Mouse (Mus musculus) erythroid progenitor cell, adult 5-6 weeks (primary cell): Measurements from ENCODE around the gene Dlec1. TPM values are rescaled to one million over a fixed set of nuclear protein-coding genes. Genes with fewer than 3 reads are reported as not detected.

ENCODE experiments used
- ATAC-seq: replicated peaks from 2 replicates; pipeline ENCODE4 v1.8.0; 2016; ENCODE audit warnings: moderate number of reproducible peaks, mild to moderate bottlenecking, moderate TSS enrichment, inconsistent platforms; ENCODE audit not compliant: poor library complexity, low FRiP score, severe bottlenecking
- total RNA-seq, 2 experiments: library from RNA; stranded (forward) in 1 of 2; stranded (reverse) in 1 of 2; fragments of 150-400 nt in 1 of 2; fragments of 186-747, 209-891 nt in 1 of 2; gene quantifications; 2 replicates each; pipeline versions ENCODE4 v1.2.3 to v1.2.4; 2015 to 2017; ENCODE audit warnings: low replicate concordance in 2 of 2

The Dlec1 gene
- total RNA-seq, 2 experiments from 2014 or later = not detected

DNA sequence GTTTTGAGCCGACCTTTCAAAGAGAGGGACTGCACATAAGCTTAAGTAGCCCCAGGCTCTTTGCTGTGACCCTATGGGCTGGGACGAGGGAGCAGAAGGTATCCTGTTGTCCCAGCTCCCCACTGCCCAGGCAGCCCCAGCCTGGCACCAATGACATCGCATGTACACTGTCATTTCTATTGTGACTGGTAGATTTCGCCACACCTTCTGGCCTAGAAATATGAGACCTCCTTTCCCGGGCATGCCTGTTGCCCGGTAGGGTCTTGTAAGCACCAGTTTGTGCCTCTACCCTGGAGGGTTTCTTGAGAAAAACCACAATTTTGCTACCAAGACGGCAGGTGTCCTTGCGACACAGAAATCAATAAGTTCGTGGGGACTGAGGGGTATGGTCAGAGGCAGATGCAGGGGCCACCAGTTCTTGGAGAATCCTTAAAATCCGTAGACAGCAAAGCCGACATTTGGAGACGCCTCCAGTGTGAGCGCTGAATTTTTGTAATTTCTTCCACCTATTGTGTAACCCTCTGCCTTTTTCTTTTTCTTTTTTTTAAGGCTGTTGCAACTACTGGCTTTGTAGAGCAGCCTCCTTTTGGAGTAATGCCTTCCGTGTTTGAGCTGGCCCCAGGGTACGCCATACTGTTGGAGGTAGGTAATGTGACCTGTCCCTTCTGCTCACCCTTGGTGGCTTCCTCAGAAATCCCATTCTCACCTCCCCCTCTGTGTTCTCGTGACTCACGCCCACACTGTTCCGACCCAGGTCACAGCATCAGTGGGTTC is 20.5 kb downstream of the Dlec1 start:
- no peak for ATAC-seq

DNA sequence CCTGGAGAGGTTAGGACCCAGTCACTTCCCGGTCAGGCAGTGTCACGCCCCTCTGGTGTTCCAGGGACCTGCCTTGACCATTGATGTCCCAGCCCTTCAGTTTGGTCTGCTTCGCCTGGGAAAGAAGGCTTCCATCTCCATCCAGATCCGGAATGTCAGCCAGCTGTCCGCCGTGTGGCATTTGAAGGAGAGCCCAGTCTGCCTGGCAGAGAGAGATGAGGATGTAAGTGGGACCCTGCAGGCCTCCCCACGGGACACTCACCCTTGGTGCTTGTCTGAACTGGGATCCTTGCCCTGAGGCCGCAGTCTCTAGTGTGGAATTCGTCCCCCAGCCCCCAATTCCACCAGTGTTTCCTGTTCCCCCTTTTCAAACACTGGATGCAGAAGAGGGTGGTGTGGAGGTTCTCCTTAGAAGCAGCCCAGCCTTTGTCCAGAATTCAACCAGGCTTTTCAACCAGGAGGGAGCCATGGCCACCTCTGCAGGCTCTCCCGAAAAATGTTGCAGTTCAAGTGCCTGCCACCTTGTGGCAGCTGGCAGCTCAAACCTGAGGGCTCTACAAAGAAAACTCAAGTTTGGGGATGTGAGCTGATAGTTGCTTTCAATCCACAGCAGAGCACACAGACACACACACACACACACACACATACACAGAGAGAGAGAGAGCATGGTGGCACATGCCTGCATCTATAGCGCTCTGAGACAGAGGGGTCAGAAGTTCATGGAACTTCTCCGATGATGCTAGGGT is 26.3 kb downstream of the Dlec1 start:
- ATAC-seq = no peak

DNA sequence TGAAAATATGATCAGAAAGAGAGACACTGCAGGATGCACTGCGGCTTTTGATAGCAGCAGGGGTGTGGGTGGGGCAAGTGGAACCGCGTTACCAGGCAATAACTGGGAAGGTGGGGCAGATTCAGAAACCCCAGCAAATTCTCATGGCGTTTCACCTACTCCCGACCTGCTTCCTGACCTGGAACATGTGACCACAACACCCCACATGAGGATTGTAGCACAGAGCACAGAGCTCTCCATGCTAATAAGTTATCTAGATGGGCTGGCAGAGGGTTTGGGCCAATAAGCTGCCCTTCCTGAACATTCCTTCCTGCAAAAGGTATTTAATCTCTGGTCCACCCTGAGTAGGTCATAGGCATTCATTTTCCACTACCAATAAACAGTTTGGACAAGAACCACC is 28.4 kb downstream of the Dlec1 start:
- ATAC-seq = no peak

DNA sequence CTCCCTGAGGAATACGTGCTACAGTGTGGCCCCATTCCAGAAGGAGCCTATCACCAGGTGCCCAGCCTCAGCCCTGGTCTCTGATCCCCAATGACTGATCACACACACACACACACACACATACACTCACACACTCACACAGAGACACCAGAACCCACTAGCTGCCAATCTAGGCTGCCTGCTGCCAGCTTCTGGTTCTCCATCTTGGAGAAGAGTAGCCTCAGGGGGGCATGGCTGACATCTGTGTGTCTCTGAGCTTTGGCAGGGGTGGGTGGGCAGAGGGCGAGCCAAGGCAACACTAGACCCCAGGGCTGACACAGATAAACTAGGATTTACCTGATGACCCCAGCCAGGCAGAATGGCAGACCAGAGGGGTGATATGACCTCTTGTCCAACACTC is 36.6 kb downstream of the Dlec1 start:
- ATAC-seq = no peak

DNA sequence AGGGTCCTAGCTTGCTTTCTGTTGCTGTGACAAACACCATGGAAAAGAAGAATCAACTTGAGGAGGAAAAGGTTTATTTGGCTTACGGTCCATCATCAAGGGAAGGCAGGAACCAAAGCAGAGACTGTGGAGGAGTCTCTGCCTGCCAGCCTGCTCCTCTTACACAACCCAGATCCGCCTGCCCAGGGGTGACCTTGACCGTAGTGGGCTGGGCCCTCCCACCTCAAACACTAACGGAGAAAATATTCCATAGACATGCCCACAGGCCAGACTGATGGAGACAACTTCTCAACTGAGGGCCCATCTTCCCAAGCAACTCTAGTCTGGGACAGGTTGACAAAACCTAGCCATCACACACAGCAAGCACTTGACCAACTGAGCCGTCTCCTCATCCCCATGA is 39.8 kb downstream of the Dlec1 start:
- no peak for ATAC-seq

DNA sequence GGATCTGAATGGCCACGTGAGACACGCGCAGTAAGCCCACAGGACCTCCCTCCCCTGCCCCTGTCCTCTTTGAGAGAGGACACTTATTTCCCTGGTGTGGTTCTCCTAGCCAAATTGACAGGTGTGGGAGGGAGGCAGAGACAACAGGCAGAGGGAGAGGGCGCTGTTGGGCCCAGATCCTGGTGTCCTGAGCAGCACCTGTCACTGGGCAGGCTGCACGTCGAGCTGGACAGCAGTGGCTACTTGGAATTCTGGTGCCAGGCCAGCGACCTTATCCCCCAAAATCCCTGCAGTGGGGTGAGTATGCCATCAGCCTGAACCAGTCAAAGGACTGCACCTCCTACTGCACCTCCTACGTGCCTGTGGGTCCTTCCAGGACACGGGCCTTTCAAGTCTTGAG is 41.1 kb downstream of the Dlec1 start:
- no peak for ATAC-seq

DNA sequence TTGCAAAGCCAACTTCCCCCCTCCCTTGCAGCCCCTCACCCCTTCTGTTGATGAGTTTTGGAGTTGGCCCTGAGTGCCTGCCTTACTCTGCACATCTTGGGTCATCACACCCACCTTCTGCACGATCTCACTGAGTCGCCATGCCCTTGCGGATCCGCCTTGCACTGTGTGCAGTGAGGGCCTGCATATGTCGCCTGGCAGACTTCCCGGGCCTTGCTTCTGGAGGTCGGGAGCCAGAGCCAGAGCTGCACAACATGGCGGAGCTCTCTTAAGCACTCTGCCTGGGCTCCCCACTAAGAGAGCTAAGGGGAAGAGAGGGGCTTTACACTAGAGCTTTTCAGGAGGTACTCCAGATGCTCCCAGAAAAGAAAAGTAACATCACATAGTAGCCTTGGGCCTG is 42.4 kb downstream of the Dlec1 start:
- ATAC-seq = no peak

DNA sequence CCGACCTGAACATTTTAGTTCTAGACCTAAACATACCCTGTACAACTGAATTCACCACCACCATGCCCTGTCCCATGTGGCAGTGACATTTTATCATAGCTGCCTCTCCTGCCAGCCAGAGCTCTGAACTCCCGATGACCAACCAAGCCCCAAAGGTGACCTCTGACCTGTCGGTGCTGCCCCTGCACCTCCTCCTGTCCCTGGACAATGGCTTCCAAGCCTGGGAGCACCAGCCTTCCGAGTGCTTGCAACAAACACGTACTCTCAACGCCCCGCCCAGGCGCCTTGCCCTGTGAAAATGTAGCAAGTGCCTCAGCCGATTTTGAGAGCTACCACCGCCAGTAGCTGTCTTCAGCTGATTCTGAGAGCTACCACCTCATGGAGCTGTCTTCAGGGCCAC is 42.9 kb downstream of the Dlec1 start:
- no peak for ATAC-seq

DNA sequence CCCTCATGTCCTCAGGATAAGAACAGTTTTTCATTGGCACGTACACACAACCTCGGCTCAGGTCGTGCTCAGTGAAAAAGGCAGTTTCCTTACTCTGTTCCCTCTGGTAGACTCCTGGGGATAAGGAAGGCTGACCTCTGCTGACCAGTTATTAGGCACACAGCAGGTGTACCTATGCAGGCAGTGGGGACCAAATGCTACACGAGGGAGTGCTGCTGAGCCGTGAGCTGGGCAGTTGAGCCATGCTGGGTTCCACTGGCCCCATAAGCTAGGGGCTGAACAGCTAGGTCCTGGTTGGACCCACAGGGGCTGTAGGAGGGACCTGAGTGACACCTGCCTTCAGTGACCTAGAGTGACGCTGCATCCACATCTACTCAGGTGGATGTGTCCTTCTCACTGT is 43.4 kb downstream of the Dlec1 start:
- ATAC-seq = no peak

DNA sequence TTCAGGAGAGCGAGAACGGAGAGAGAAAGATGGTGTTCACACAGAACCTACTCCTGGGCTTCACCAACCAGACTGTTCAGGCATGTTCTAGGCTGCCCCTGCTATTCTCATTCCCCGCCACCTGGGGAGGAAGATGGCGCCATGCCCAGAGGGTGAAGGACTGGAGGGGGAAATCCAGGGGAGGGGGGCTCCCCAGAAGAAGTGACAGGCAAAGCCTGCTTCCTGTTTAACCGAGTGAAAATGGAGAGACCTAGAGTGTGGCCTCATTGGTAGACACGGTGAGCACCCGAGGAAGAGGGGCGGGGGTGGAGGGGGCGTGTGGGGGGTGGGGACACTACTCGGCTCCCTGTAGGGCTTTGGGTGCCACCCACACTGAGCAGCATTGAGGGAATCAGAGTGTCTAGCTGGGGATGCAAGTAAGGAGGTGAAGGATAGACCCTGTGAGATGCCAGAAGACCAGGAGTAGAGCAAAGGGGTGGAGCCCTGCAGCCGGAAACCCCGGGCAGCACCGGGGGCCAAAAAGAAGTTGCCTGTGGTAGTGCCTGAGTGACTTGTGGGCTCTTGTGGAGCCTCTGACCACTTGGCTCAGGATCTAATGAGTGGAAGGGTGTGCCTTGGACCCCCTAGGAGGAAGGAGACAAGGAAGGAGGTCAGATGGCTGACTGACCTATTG is 44.0 kb downstream of the Dlec1 start:
- no peak for ATAC-seq

DNA sequence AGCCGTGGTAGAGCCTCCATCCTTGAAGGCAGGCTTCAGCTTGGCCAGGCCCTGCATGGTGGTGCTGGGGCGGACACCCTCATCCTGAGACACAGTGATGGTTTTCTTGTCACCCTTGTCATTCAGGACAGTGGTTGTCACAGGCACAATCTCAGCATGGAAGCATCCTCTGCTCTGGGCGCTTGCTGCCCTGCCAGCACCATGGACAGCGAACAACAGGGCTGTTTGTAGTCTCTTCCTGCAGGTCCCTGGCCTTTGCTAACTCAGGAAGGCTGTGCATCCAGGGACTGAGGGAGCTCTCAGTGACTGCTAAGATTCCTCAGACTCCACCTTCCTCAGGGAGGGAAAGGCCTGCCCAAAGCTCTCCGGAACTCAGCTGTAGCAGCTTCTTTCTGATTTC is 47.3 kb downstream of the Dlec1 start:
- no peak for ATAC-seq

DNA sequence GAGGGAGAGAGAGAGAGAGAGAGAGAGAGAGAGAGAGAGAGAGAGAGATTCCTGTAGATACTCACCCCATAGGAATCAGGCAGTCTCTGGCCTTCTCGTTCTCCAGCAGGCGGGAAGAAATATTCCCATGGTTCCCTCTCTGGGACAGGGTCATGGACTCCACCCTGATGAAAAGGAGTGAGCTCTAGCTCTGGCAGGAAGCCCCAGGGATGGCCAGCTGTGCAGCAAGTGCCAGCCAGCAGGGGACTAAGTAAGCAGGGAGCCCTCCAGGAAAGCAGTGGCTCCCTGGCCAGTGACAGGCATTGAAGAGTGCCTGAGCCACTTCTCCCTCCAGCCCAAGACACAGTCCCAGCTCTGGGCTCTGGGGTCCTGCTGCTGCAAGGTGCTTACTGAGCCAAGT is 49.5 kb downstream of the Dlec1 start:
- ATAC-seq = no peak

DNA sequence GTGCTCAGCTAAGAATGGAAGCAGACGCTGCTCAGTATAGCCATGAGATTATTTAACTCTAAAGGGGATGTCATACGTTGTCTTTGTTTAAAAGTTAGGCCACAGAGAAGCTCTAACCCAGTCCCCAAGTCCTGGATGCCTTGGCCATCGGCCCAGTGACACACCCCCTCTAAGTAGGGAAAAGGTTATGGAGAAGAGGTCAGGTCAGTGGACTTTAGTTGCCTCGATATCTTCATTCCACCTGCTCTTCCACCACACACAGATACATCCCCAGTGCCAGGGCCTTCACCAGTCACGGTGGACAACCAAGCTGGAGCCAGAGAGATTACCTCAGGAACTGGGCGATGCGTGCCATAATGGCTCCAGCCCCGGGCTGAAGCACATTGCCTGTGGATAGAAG is 53.1 kb downstream of the Dlec1 start:
- no peak for ATAC-seq

DNA sequence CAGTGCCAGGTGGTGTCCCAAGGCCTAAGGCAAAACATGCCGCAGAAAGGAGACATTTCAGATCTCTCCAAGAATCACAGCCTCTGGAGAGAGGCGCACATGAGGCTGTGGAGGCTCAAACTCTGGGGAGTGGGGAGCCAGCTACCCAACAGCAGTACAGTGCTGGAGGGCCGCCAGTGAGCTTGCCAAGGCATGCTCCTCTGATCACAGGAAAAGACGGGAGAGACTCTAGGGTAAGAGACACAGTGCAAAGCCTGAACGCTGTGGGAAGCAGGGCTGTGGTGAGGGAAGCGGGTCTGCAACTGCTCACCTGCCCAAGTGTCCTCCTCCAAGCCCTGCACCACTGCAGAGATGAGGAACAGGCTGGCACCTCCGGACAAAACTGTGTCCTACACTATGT is 53.5 kb downstream of the Dlec1 start:
- no peak for ATAC-seq

DNA sequence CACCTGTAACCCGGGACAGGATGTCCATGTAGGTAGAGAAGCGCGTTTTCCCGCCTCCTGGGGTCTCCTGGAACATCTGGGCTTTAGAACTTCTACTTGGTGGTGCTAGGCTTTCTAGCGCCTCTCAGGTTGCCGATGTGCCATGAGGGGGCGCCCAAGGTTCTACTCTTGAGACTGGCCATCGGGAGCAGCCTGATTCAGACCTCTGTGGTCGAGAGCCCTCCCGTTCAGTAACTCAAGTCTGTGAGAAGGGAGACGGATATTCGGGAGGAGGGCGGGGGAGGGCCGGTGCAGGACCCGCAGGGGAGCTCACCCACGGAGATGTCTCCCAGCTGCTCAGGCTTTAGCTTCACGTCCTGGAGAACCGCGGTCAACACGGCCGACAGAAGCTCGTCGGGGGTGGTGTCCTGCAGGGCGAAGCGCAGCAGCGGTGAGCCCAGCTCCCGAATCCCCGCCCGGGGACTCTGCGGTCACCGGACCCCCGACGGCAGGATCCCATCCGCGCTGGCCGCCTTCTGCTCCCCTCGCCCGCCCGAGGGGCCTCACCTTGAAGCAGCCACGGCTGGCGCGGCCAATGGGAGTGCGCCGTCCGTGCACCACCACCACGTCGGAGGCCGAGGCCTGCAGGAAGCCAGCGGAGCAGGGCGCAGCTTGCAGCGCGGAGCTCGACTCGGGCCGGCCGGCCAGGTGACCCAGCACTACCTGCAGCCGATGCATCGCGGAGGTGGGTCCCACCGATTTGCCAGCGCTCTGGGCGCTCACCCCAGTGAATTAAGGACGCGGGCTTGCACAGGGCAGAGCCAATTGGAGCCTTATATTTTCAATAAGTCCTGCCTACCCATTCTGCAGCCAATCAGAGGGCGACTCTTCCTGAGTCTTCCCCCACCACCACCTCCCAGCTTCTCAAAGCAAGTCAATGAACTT is 54.3 kb downstream of the Dlec1 start, which contains the start of gene Acaa1b:
Gene Acaa1b, minus strand, starts transcription at position 816 of the 924 bp plus-strand sequence.
- ATAC-seq = no peak

DNA sequence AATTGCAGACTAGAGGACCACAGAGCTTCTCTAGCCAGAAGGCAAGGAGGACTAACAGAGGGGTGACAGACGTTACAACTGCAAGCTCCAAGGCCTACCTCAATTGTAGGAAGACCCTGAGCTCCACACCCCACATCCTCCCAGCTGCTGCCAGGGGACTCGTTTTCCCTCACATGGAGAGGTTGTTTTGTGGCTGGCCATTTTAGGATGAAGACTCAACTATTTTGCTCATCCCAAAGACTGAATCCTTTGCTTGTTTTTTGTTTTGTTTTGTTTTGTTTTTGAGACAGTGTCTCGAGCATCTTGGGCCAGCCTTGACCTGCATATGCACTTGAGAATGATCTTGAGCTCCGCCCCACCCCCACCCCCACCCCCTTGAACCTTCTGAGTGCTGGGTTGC is 56.6 kb downstream of the Dlec1 start, which contains the start of gene Gm47289:
Gene Gm47289, plus strand, starts transcription at position 301 of the 400 bp plus-strand sequence.
- ATAC-seq = no peak

DNA sequence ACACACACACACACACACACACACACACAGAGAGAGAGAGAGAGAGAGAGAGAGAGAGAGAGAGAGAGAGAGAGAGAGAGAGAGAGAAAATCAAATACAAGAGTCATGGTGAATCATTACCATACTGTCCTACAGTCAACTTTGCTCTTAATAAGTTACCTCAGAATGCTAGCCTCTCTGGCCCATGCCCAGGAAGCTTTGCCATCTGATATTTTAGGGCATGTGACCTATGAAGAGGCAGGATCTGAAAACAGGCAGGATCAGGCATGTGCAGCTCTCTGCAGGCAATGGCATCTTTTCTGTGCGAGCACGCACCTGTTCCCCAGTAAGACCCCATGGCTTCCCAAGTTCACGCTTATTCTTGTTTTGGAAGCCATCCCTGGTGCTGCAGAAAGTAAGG is 58.4 kb downstream of the Dlec1 start:
- ATAC-seq = no peak

DNA sequence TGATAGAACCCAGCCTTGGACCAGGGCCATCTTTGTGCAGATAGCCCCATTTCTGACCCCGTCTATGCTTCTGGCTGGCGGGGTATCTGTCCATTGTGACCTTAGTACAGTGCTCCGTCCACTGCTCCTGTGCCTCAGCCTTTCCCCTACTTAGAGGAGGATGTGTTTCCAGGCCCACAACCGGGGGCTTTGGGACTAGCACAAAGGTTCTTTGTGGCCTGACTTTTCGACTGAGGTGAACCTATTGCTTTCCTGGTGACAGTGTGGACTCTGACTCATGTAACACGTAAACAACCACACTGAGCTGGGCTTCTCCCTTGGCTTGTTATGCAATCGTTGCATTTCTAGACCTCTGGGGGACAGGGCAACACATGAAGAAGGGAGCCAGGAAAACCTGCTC is 62.5 kb downstream of the Dlec1 start:
- ATAC-seq = no peak

DNA sequence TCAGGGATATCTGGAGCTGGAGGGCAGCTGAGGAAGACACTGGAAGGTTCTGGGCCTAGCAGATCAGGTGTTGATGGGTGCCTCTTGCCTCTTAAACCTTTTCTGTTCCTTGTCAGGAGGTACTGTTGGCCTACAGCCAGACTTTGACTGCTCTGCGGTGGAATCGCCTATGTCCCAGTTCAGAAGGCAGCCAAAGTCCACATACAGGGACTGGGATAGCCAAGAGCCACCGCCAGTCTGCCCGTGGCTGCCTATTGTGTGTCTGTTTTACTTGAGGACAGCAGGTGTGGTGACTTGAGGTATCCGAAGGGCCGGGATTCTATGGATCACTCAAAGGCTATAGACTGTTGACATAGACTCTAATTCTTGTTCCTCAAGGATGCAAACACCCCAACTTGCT is 63.3 kb downstream of the Dlec1 start:
- no peak for ATAC-seq

DNA sequence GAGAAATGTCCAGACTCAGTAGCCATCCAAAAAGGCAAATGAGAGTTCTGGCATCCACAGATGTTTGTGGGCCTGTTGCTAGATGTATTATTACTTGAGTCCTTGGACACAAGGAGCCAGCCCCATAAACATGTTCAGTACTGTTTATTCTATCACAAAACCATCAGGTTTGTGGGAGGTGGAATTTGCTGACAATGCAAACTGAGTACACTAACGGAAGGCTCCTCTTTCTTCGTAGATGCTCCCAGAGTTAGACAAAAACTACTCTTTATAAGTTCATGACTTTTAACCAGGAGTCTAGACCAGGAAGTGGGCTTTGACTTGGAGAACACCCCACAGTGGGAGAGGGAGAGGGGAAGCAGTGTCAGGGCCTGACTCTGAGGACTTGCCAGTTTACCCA is 65.3 kb downstream of the Dlec1 start:
- ATAC-seq = no peak
